Mouse (Mus musculus): ENCODE results near the gene Svbp. TPM values are rescaled to one million over a fixed set of nuclear protein-coding genes. Genes with fewer than 3 reads are reported as not detected.

Svbp gene
- polyA plus RNA-seq, 1 experiment: not detected

DNA sequence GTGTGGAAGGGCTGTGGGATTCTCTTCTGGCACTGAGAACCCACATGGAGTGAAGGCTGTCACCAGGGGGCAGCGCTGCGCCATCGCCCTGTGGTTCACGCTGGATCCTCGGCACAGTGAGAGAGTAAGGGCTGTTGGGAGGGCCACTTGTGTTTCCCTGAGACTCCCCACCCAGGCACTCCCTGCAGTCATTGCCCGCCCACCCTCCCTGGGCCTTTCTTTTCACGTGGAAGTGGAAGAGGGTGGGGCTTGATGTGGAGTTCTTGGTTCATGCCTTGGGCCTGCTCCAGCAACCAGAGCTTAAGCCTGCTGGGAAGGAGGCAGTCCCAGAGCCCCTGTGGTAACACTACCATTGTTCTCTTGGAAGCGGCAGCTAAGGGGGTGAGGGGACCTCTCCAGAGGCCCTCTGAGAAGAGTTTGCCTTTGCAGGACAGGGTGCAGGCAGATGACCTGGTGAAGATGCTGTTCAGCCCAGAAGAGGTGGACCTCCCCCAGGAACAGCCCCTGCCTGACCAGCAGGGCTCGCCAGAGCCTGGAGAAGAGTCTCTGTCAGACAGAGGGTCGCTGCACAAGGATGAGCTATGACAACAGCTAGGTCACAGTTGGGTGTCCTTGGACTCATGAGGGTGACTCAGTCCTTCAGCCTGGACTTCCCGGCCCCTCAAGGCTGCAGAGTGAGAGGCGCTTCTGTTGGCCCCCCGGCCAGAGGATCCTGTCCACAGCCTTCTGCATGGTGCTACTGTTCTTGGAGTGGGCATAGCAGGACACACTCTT, 52.5 kb downstream of the Svbp start:
- TF ChIP-seq CTCF (IDR thresholded peaks at IDR 0.05; ENCODE audit: insufficient read depth, low read depth, low read length): peak; percentile 32; the same call in 1 of the 2 replicates
- TF ChIP-seq POLR2A (IDR thresholded peaks at IDR 0.05; ENCODE audit: insufficient read depth, low read depth, low read length): no peak
- Histone ChIP-seq H3K4me1 (ENCODE audit: control insufficient read depth, insufficient read depth, low read length) (peaks cover 15% of the 10 kb centered on the region), H3K27ac (ENCODE audit: insufficient read depth, low read depth, low read length) (no peak overlapping the region), H3K4me3 (ENCODE audit: insufficient read depth, low read depth, low read length) (no peak overlapping the region)
- 30% methylated on average over 13 of the region's 13 CpGs for WGBS

DNA sequence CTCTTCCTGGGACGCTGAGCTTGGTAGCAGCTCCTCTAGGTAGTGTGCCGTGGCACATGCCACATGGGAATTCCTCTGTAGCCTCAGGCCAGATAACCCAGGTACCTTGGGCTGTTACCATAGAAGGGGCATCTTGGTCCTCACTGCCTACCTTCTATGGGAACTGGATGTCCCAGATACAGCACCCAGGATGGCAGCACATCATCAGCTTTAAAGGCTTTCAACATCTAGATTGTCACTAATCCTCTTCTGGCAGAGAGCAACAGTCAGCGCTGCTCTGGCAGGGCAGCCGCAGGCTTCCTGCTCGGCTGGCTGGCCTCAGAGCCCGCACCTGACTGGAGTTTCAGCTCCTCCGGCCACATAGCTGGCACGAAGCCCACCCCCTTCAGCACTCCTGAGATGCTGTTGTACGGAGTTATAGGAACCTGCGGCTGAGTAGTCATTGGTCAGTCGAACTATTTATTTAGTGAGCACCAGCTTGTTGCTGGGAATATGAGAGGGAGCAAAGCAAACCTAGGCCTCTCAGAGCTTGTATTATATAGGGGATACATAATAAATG, 53.4 kb downstream of the Svbp start:
- Histone ChIP-seq H3K4me1 (ENCODE audit: control insufficient read depth, insufficient read depth, low read length) (peaks cover 15% of the 10 kb centered on the region), H3K4me3 (ENCODE audit: insufficient read depth, low read depth, low read length) (no peak overlapping the region), H3K27ac (ENCODE audit: insufficient read depth, low read depth, low read length) (no peak overlapping the region)
- WGBS: 77% methylated on average over 11 of the region's 11 CpGs
- TF ChIP-seq POLR2A (IDR thresholded peaks at IDR 0.05; ENCODE audit: insufficient read depth, low read depth, low read length) (no peak), CTCF (IDR thresholded peaks at IDR 0.05; ENCODE audit: insufficient read depth, low read depth, low read length) (no peak)

Other genes with a start within 250 kb of the Svbp start
- gene Lao1, start 233.7 kb upstream of the Svbp start, polyA plus RNA-seq (2012; ENCODE audit: insufficient read depth, insufficient read length, low replicate concordance, missing spikeins): not detected in 2 replicates
- not detected in 2 replicates for gene Slc2a1, start 86.6 kb upstream of the Svbp start, polyA plus RNA-seq (2012; ENCODE audit: insufficient read depth, insufficient read length, low replicate concordance, missing spikeins)
- gene Zfp691, start 21.1 kb upstream of the Svbp start, polyA plus RNA-seq (2012; ENCODE audit: insufficient read depth, insufficient read length, low replicate concordance, missing spikeins): not detected in 2 replicates
- gene Ermap, start 5.3 kb upstream of the Svbp start, polyA plus RNA-seq (2012; ENCODE audit: insufficient read depth, insufficient read length, low replicate concordance, missing spikeins): not detected in 2 replicates
- gene Tmem269, start 22.9 kb downstream of the Svbp start, polyA plus RNA-seq (2012; ENCODE audit: insufficient read depth, insufficient read length, low replicate concordance, missing spikeins): not detected in 2 replicates
- gene AU022252, start 37.4 kb downstream of the Svbp start, polyA plus RNA-seq (2012; ENCODE audit: insufficient read depth, insufficient read length, low replicate concordance, missing spikeins): not detected in 2 replicates
- gene P3h1, start 37.6 kb downstream of the Svbp start, polyA plus RNA-seq (2012; ENCODE audit: insufficient read depth, insufficient read length, low replicate concordance, missing spikeins): not detected in 2 replicates
- gene Cldn19, start 60.1 kb downstream of the Svbp start, polyA plus RNA-seq (2012; ENCODE audit: insufficient read depth, insufficient read length, low replicate concordance, missing spikeins): not detected in 2 replicates
- gene Ybx1, start 99.3 kb downstream of the Svbp start, polyA plus RNA-seq (2012; ENCODE audit: insufficient read depth, insufficient read length, low replicate concordance, missing spikeins): 690 TPM in 1 of 2 replicates, not detected in the other
- not detected in 2 replicates for gene Ppih, start 125.2 kb downstream of the Svbp start, polyA plus RNA-seq (2012; ENCODE audit: insufficient read depth, insufficient read length, low replicate concordance, missing spikeins)
- gene Ccdc30, start 220.2 kb downstream of the Svbp start, polyA plus RNA-seq (2012; ENCODE audit: insufficient read depth, insufficient read length, low replicate concordance, missing spikeins): not detected in 2 replicates
- gene Ppcs, start 227.1 kb downstream of the Svbp start, polyA plus RNA-seq (2012; ENCODE audit: insufficient read depth, insufficient read length, low replicate concordance, missing spikeins): not detected in 2 replicates
- not detected in 2 replicates for gene Zmynd12, start 227.5 kb downstream of the Svbp start, polyA plus RNA-seq (2012; ENCODE audit: insufficient read depth, insufficient read length, low replicate concordance, missing spikeins)

Measured in olfactory bulb, adult 2 months (tissue).